Mouse (Mus musculus) midbrain, embryonic 10.5 days (tissue): ENCODE measurements at regions not wholly inside any gene's neighbourhood (a gene's known extent, or its start where the extent isn't known, plus 50 kb on each side); places are given as distances from the start of the nearest gene placed in this dataset.
"Not testable (repeated sequence)": the region's sequence is repeated elsewhere in the genome, so short reads cannot be mapped to it uniquely, and the experiment has no call there.

Experiments used
- DNase-seq: peaks from one replicate; pipeline ENCODE4 v3.0.0-alpha.2; 2017; ENCODE audit warnings: low spot score
- H3K27ac ChIP-seq: fragments of 300-500 bp; sonication (generic); replicated peaks from 2 replicates; pipeline ENCODE4 v1.5.1; 2016; ENCODE audit warnings: mild to moderate bottlenecking
- H3K27me3 ChIP-seq: fragments of 300-500 bp; sonication (generic); 2 replicates; pipeline ENCODE4 v1.6.1; 2016; ENCODE audit warnings: low read depth, mild to moderate bottlenecking; ENCODE audit not compliant: poor library complexity, severe bottlenecking
- H3K36me3 ChIP-seq: fragments of 300-500 bp; sonication (generic); 2 replicates; pipeline ENCODE4 v1.6.1; 2016; ENCODE audit warnings: mild to moderate bottlenecking, moderate library complexity
- H3K4me1 ChIP-seq: fragments of 300-500 bp; sonication (generic); 2 replicates; pipeline ENCODE4 v1.6.1; 2016
- H3K4me3 ChIP-seq: fragments of 300-500 bp; sonication (generic); 2 replicates; pipeline ENCODE4 v1.5.1; 2016; ENCODE audit warnings: mild to moderate bottlenecking, moderate library complexity
- H3K9me3 ChIP-seq: fragments of 300-500 bp; sonication (generic); replicated peaks from 2 replicates; pipeline ENCODE4 v1.6.1; 2016; ENCODE audit warnings: mild to moderate bottlenecking
- WGBS: fragments of 180-500 bp; shearing (Covaris S2); methylation state at CpG from one replicate; pipeline ENCODE4 v1.1.7; 2016; 5-methylcytosine and 5-hydroxymethylcytosine counted together

- no peaks in the 10 kb centered on the region for H3K36me3 ChIP-seq
- 64% methylated on average over 3 of the region's 3 CpGs for WGBS
- H3K9me3 ChIP-seq: no peaks in the 10 kb centered on the region
- H3K27ac ChIP-seq: no peak overlapping the region
- no peak overlapping the region for H3K4me3 ChIP-seq
- peak; percentile 13 for DNase-seq
- no peaks in the 10 kb centered on the region for H3K4me1 ChIP-seq
- H3K27me3 ChIP-seq: no peaks in the 10 kb centered on the region
Observed at GRCm38 (mm10) chr6:74966046-74966445, 1496.6 kb upstream of the 4931417E11Rik start.

DNA sequence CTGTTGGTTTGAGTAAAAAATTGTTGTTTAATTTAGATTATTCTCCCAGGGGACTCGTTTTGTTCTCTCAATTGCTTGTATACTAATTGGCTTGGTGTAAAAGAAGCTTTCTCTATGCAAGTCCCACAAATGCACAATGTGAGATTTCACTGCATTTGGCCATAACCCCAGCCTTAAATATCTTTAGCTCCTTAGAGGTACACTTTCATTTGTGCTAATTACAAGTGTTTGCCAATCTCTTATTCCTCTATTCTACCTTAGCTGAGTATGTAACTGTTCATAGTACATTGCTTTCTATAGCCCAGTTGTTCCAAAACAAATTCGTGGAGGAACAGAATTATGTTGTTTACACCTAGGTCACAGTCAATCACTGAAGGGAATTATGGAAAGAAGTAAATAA is 1459.0 kb upstream of the 4931417E11Rik start:
- DNase-seq: no peak
- 71% methylated on average over 2 of the region's 2 CpGs for WGBS
- Histone ChIP-seq H3K27me3 (no peaks in the 10 kb centered on the region), H3K4me1 (no peaks in the 10 kb centered on the region), H3K4me3 (no peak overlapping the region), H3K36me3 (no peaks in the 10 kb centered on the region), H3K27ac (no peak overlapping the region), H3K9me3 (no peaks in the 10 kb centered on the region)

- Histone ChIP-seq H3K9me3 (no peaks in the 10 kb centered on the region), H3K36me3 (no peaks in the 10 kb centered on the region), H3K27ac (no peak overlapping the region), H3K4me3 (no peak overlapping the region), H3K27me3 (no peaks in the 10 kb centered on the region), H3K4me1 (no peaks in the 10 kb centered on the region)
- WGBS: 86% methylated on average over 2 of the region's 2 CpGs
- DNase-seq: no peak
Observed at GRCm38 (mm10) chr6:74903551-74903950, 1434.1 kb upstream of the 4931417E11Rik start.

- DNase-seq: no peak
- no peaks in the 10 kb centered on the region for H3K9me3 ChIP-seq
- H3K27ac ChIP-seq: no peak overlapping the region
- H3K36me3 ChIP-seq: no peaks in the 10 kb centered on the region
- H3K4me3 ChIP-seq: no peak overlapping the region
- 84% methylated on average over 8 of the region's 8 CpGs for WGBS
- H3K27me3 ChIP-seq: no peaks in the 10 kb centered on the region
- H3K4me1 ChIP-seq: no peaks in the 10 kb centered on the region
Observed at GRCm38 (mm10) chr6:74870626-74871320, 1401.3 kb upstream of the 4931417E11Rik start.

GRCm38 (mm10) chr6:74820696-74821095 is 1351.2 kb upstream of the 4931417E11Rik start:
- WGBS: 80% methylated on average over 2 of the region's 2 CpGs
- H3K9me3 ChIP-seq, H3K4me3 ChIP-seq, H3K27ac ChIP-seq, H3K4me1 ChIP-seq, H3K36me3 ChIP-seq, DNase-seq, H3K27me3 ChIP-seq: not testable (repeated sequence)
